Mouse (Mus musculus) heart, postnatal 0 days (tissue): ENCODE data around the gene Pear1.

Experiments
- CTCF ChIP-seq: IDR thresholded peaks from 2 replicates; pipeline ENCODE4 v1.5.1; 2016; ENCODE audit warnings: antibody characterized with exemption, control low read depth, low read depth
- EP300 ChIP-seq: IDR thresholded peaks from 2 replicates; pipeline ENCODE4 v1.6.1; 2016; ENCODE audit warnings: antibody characterized with exemption, low read depth

DNA sequence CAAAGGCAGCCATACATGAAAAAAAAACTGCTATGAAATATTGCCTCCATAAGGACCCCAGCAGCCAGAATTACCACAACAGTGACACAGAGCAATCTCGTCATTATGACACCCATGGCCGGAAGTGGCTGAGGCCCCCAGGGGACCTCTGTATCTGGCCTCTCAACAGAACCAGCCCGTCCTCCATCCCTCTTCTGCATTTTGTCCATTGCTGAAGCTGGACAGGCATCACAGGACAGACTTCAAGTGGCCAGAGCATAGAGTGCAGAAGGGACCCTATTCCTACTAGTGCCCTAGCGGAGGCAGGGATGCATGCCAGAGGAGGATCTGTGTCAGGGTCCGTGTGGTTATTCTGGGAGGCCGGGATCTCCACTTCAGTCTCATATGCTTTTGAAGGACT is 7.9 kb downstream of the Pear1 start:
- no peak for TF ChIP-seq CTCF
- no peak for TF ChIP-seq EP300
